ENCODE assay signal across 18 mouse cellular contexts in the genomic region with DNA sequence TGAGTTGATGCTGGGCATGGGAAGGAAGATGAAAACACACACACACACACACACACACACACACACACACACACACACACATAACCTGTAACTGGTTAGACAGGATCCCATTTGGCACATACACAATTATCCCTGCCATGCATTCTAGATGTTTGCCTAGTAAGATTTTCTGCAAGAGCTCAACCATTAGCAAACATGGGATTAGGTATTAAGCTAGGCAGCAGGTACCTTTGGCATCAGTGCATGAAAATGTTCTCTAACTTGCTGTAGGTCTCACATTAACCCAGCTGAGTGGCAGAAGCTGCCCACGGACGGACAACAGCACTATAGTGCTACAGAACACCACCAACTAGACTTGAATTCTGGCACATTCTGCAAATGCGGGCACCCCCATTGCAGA.
DNase-seq lines count a peak whose midpoint lies in the region; ATAC-seq and TF ChIP-seq lines count a peak whose summit lies in the region.
"Had no signal": no experiment of that assay in that cellular context is flagged by ENCODE, and none has a peak within 500 bp of the region (broad histone marks: within the 10 kb centered on the region; RNA-seq: fewer than 3 reads in every experiment).

No protein-coding gene starts in this region.

- no peaks in the 10 kb centered on the region for H3K9me3 ChIP-seq in embryonic facial prominence, embryonic 14.5 days (ENCODE audit: control insufficient read depth, low read length)
- no peaks in the 10 kb centered on the region for H3K9me3 ChIP-seq in embryonic facial prominence, embryonic 10.5 days
- H3K9me3 ChIP-seq in lung, postnatal 0 days (ENCODE audit: low read length), result no peaks in the 10 kb centered on the region
- H3K9me3 ChIP-seq: heart, embryonic 13.5 days; liver, embryonic 12.5 days had no signal

- no peak overlapping the region for H3K4me2 ChIP-seq in embryonic facial prominence, embryonic 14.5 days (ENCODE audit: low read depth, low read length)
- H3K4me2 ChIP-seq in lung, postnatal 0 days (replicated peaks; ENCODE audit: low read depth, low read length), result no peak overlapping the region
- H3K4me2 ChIP-seq: heart, embryonic 13.5 days; liver, embryonic 12.5 days had no signal

- WGBS in embryonic facial prominence, embryonic 14.5 days, result 73% methylated on average over 3 of the region's 3 CpGs
- 89% methylated on average over 3 of the region's 3 CpGs for WGBS in embryonic facial prominence, embryonic 10.5 days
- 68% methylated on average over 3 of the region's 3 CpGs for WGBS in lung, postnatal 0 days

- no peak overlapping the region for H3K9ac ChIP-seq in embryonic facial prominence, embryonic 14.5 days (ENCODE audit: low read depth, low read length)
- H3K9ac ChIP-seq in lung, postnatal 0 days (replicated peaks; ENCODE audit: low read depth), result no peak overlapping the region
- H3K9ac ChIP-seq: heart, embryonic 13.5 days; liver, embryonic 12.5 days had no signal

- no peaks in the 10 kb centered on the region for H3K36me3 ChIP-seq in embryonic facial prominence, embryonic 14.5 days (ENCODE audit: control insufficient read depth, insufficient read depth, low read length)
- no peaks in the 10 kb centered on the region for H3K36me3 ChIP-seq in embryonic facial prominence, embryonic 10.5 days (replicated peaks)
- no peaks in the 10 kb centered on the region for H3K36me3 ChIP-seq in lung, postnatal 0 days (ENCODE audit: insufficient read depth, low read length)
- H3K36me3 ChIP-seq: G1E; heart, embryonic 13.5 days; liver, embryonic 12.5 days had no signal

- DNase-seq in embryonic facial prominence, embryonic 14.5 days (ENCODE audit: low spot score), result peak; percentile 26
- no peak for DNase-seq in embryonic facial prominence, embryonic 10.5 days (ENCODE audit: low spot score)
- peak; percentile 5 for DNase-seq in urinary bladder, postnatal 14 days (ENCODE audit: low spot score)
- no peak for DNase-seq in urinary bladder, adult 18-20 months (ENCODE audit: low spot score in 2 of 2)
- DNase-seq in lung, postnatal 0 days (ENCODE audit: low spot score), result peak; percentile 64
- DNase-seq in cerebellum, postnatal 4 days (ENCODE audit: low spot score in 2 of 2), result no peak
- DNase-seq in layer of hippocampus, postnatal 14 days (ENCODE audit: low spot score in 2 of 2), result no peak
- DNase-seq: cerebellum, adult 9-11 months; heart, postnatal 4 days; left cerebral cortex, postnatal 4 days; midbrain, embryonic 14.5 days; thymus, postnatal 25 days had no signal

- no peak for TF ChIP-seq CTCF in lung, postnatal 0 days (IDR thresholded peaks at IDR 0.05)

- H3K4me1 ChIP-seq in embryonic facial prominence, embryonic 14.5 days (ENCODE audit: control insufficient read depth, insufficient read depth, low read length), result no peaks in the 10 kb centered on the region
- no peaks in the 10 kb centered on the region for H3K4me1 ChIP-seq in embryonic facial prominence, embryonic 10.5 days
- no peaks in the 10 kb centered on the region for H3K4me1 ChIP-seq in lung, postnatal 0 days (ENCODE audit: insufficient read depth, low read depth, low read length)
- H3K4me1 ChIP-seq: heart, embryonic 13.5 days; liver, embryonic 12.5 days had no signal

- no peak overlapping the region for H3K4me3 ChIP-seq in embryonic facial prominence, embryonic 14.5 days (ENCODE audit: low read depth, low read length)
- no peak overlapping the region for H3K4me3 ChIP-seq in embryonic facial prominence, embryonic 10.5 days
- no peak overlapping the region for H3K4me3 ChIP-seq in lung, postnatal 0 days (ENCODE audit: low read depth, low read length)
- H3K4me3 ChIP-seq: heart, embryonic 13.5 days; liver, embryonic 12.5 days had no signal

- ATAC-seq in embryonic facial prominence, embryonic 14.5 days (ENCODE audit: low read depth), result no peak
- ATAC-seq in lung, postnatal 0 days, result peak; percentile 58
- ATAC-seq in monocyte, adult 5-6 weeks (replicated peaks; ENCODE audit: insufficient number of reproducible peaks, low FRiP score, low TSS enrichment, poor library complexity, severe bottlenecking), result no peak
- ATAC-seq: CD4-positive, CD25-positive, alpha-beta regulatory T cell, adult 4 months; forebrain, embryonic 14.5 days; liver, embryonic 12.5 days had no signal

- H3K27ac ChIP-seq in embryonic facial prominence, embryonic 14.5 days (replicated peaks; ENCODE audit: low read depth, low read length), result no peak overlapping the region
- no peak overlapping the region for H3K27ac ChIP-seq in embryonic facial prominence, embryonic 10.5 days (replicated peaks)
- no peak overlapping the region for H3K27ac ChIP-seq in lung, postnatal 0 days (ENCODE audit: low read length)
- H3K27ac ChIP-seq: heart, embryonic 13.5 days; liver, embryonic 12.5 days had no signal

- no peak for TF ChIP-seq EP300 in lung, postnatal 0 days (IDR thresholded peaks at IDR 0.05)

- no peaks in the 10 kb centered on the region for H3K27me3 ChIP-seq in embryonic facial prominence, embryonic 14.5 days (replicated peaks; ENCODE audit: control insufficient read depth, insufficient read depth, low read length)
- no peaks in the 10 kb centered on the region for H3K27me3 ChIP-seq in embryonic facial prominence, embryonic 10.5 days (replicated peaks; ENCODE audit: low read depth, poor library complexity, severe bottlenecking)
- no peaks in the 10 kb centered on the region for H3K27me3 ChIP-seq in lung, postnatal 0 days (replicated peaks; ENCODE audit: insufficient read depth, low read length)
- H3K27me3 ChIP-seq: heart, embryonic 13.5 days; liver, embryonic 12.5 days had no signal

Comparison
In these comparisons a context has a peak if more than half of its experiments do, and no peak if none do; other contexts are left out.
1. DNase-seq: peak in embryonic facial prominence, embryonic 14.5 days (single experiment), urinary bladder, postnatal 14 days (single experiment) and lung, postnatal 0 days (single experiment); none in embryonic facial prominence, embryonic 10.5 days (single experiment), urinary bladder, adult 18-20 months (0 of 2), cerebellum, postnatal 4 days (0 of 2) and layer of hippocampus, postnatal 14 days (0 of 2).